ENCODE assay signal across 10 mouse cellular contexts in the genomic region with DNA sequence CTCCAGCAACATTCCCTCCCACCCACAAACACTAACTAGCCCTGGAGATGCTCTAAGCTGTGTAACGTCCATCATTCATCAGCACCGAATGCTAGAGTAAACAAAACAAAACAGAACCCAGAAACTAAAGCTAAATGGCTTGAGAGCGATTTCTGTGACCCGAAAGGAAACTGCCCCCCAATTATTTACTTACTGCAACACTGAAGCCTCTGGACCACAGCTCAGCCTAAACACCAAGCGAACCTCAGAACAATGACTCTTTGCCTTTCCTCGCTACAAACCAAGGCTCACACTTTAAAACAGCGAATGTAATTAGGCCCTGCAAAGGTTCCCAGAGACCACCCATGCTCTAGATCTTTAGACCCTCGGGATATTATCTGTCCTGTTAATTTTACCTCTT. TPM values are rescaled to one million over a fixed set of nuclear protein-coding genes. Genes with fewer than 3 reads are reported as not detected.
DNase-seq lines count a peak whose midpoint lies in the region; ATAC-seq lines count a peak whose summit lies in the region.
"Had no signal": no experiment of that assay in that cellular context is flagged by ENCODE, and none has a peak within 500 bp of the region (broad histone marks: within the 10 kb centered on the region; RNA-seq: fewer than 3 reads in every experiment).

No protein-coding gene starts in this region.

- H3K36me3 ChIP-seq in kidney, embryonic 14.5 days (ENCODE audit: control insufficient read depth, insufficient read depth, low read length), result no peaks in the 10 kb centered on the region
- no peaks in the 10 kb centered on the region for H3K36me3 ChIP-seq in embryonic facial prominence, embryonic 13.5 days
- no peaks in the 10 kb centered on the region for H3K36me3 ChIP-seq in hindbrain, embryonic 15.5 days
- no peaks in the 10 kb centered on the region for H3K36me3 ChIP-seq in midbrain, embryonic 15.5 days (replicated peaks)

- no peaks in the 10 kb centered on the region for H3K27me3 ChIP-seq in kidney, embryonic 14.5 days (ENCODE audit: control insufficient read depth, insufficient read depth, low read length)
- H3K27me3 ChIP-seq in embryonic facial prominence, embryonic 13.5 days, result no peaks in the 10 kb centered on the region
- H3K27me3 ChIP-seq in hindbrain, embryonic 15.5 days, result no peaks in the 10 kb centered on the region
- no peaks in the 10 kb centered on the region for H3K27me3 ChIP-seq in midbrain, embryonic 15.5 days (replicated peaks)

- H3K9me3 ChIP-seq in kidney, embryonic 14.5 days (ENCODE audit: control insufficient read depth, low read length), result no peaks in the 10 kb centered on the region
- no peaks in the 10 kb centered on the region for H3K9me3 ChIP-seq in embryonic facial prominence, embryonic 13.5 days
- no peaks in the 10 kb centered on the region for H3K9me3 ChIP-seq in hindbrain, embryonic 15.5 days
- H3K9me3 ChIP-seq in midbrain, embryonic 15.5 days, result no peaks in the 10 kb centered on the region

- 13% methylated on average over 8 of the region's 8 CpGs for WGBS in kidney, embryonic 14.5 days
- 6% methylated on average over 8 of the region's 8 CpGs for WGBS in embryonic facial prominence, embryonic 13.5 days
- 12% methylated on average over 8 of the region's 8 CpGs for WGBS in hindbrain, embryonic 15.5 days
- WGBS in midbrain, embryonic 15.5 days, result 11% methylated on average over 8 of the region's 8 CpGs

- peak overlapping the region; percentile 58 for H3K4me3 ChIP-seq in kidney, embryonic 14.5 days (ENCODE audit: low read length)
- H3K4me3 ChIP-seq in embryonic facial prominence, embryonic 13.5 days, result peak overlapping the region; percentile 56
- peak overlapping the region; percentile 29; the same call in 1 of the 2 replicates for H3K4me3 ChIP-seq in hindbrain, embryonic 15.5 days
- 0 out of 2 replicates have a peak overlapping the region, but pooled peaks have one; percentile 3 for H3K4me3 ChIP-seq in midbrain, embryonic 15.5 days

- peak overlapping the region; percentile 87 for H3K27ac ChIP-seq in kidney, embryonic 14.5 days (ENCODE audit: low read depth, low read length)
- H3K27ac ChIP-seq in embryonic facial prominence, embryonic 13.5 days, result peak overlapping the region; percentile 89
- no peak overlapping the region for H3K27ac ChIP-seq in hindbrain, embryonic 15.5 days (replicated peaks)
- H3K27ac ChIP-seq in midbrain, embryonic 15.5 days, result no peak overlapping the region

- peak overlapping the region; percentile 44 for H3K4me2 ChIP-seq in kidney, embryonic 14.5 days (replicated peaks; ENCODE audit: low read depth, low read length)
- H3K4me2 ChIP-seq in embryonic facial prominence, embryonic 13.5 days, result peak overlapping the region; percentile 76
- H3K4me2 ChIP-seq in hindbrain, embryonic 15.5 days, result peak overlapping the region; percentile 58
- H3K4me2 ChIP-seq in midbrain, embryonic 15.5 days, result peak overlapping the region; percentile 57; the same call in 1 of the 2 replicates

- peak overlapping the region; percentile 63 for H3K9ac ChIP-seq in kidney, embryonic 14.5 days (ENCODE audit: low read depth, low read length)
- peak overlapping the region; percentile 77 for H3K9ac ChIP-seq in embryonic facial prominence, embryonic 13.5 days
- H3K9ac ChIP-seq in hindbrain, embryonic 15.5 days, result no peak overlapping the region
- H3K9ac ChIP-seq in midbrain, embryonic 15.5 days, result no peak overlapping the region

- peaks cover 30% of the 10 kb centered on the region for H3K4me1 ChIP-seq in kidney, embryonic 14.5 days (ENCODE audit: control insufficient read depth, insufficient read depth, low read length)
- H3K4me1 ChIP-seq in embryonic facial prominence, embryonic 13.5 days, result peaks cover 57% of the 10 kb centered on the region
- peaks cover 16% of the 10 kb centered on the region for H3K4me1 ChIP-seq in hindbrain, embryonic 15.5 days (replicated peaks)
- peaks cover 14% of the 10 kb centered on the region for H3K4me1 ChIP-seq in midbrain, embryonic 15.5 days

- no peak for ATAC-seq in kidney, embryonic 14.5 days (ENCODE audit: low FRiP score, low TSS enrichment)
- no peak for ATAC-seq in embryonic facial prominence, embryonic 13.5 days (ENCODE audit: insufficient number of reproducible peaks, insufficient read depth, low FRiP score, low TSS enrichment, low read depth)
- ATAC-seq in hindbrain, embryonic 15.5 days (ENCODE audit: low FRiP score, low read depth), result no peak
- ATAC-seq in midbrain, embryonic 15.5 days (replicated peaks), result no peak

- DNase-seq in kidney, postnatal 25 days, result no peak
- no peak for DNase-seq in ovary, adult 18-20 months (ENCODE audit: low spot score)
- no peak for DNase-seq in cerebellum, adult 9-10 months
- no peak for DNase-seq in gastrocnemius, adult 8-10 months (ENCODE audit: low spot score in 2 of 2)
- DNase-seq: adrenal gland, adult 8-10 months; lung, adult 18-20 months had no signal

RNA-seq across cellular contexts. Expression of a gene that starts 1.0 kb away (rescaled TPM):
- polyA plus RNA-seq in kidney, embryonic 14.5 days (2014; fragmentation: Nextera tagmentation; extraction: Ambion mirVana), result 24.3 and 42.3 TPM in 2 replicates
- polyA plus RNA-seq in embryonic facial prominence, embryonic 13.5 days (2015; fragmentation: Nextera tagmentation; extraction: Ambion mirVana), result 23.2 and 24.9 TPM in 2 replicates
- 1.8 and 2.9 TPM in 2 replicates for polyA plus RNA-seq in hindbrain, embryonic 15.5 days (2015; fragmentation: Nextera tagmentation; extraction: Ambion mirVana)
- polyA plus RNA-seq in midbrain, embryonic 15.5 days (2015; fragmentation: Nextera tagmentation; extraction: Ambion mirVana), result 1.6 and 1.7 TPM in 2 replicates
- total RNA-seq in gastrocnemius, adult 8-10 months (2022), result under 1 TPM; 0.07 to 0.21 (median 0.16) TPM

Comparison
In these comparisons a context has a peak if more than half of its experiments do, and no peak if none do; other contexts are left out.
1. H3K27ac ChIP-seq: peak in kidney, embryonic 14.5 days (single experiment) and embryonic facial prominence, embryonic 13.5 days (single experiment); none in hindbrain, embryonic 15.5 days (single experiment) and midbrain, embryonic 15.5 days (single experiment).
2. H3K4me3 ChIP-seq: peak in every context shown above with its lines; median percentile 58 in kidney, embryonic 14.5 days; 56 in embryonic facial prominence, embryonic 13.5 days; 29 in hindbrain, embryonic 15.5 days; 3 in midbrain, embryonic 15.5 days.
3. H3K9ac ChIP-seq: peak in kidney, embryonic 14.5 days (single experiment) and embryonic facial prominence, embryonic 13.5 days (single experiment); none in hindbrain, embryonic 15.5 days (single experiment) and midbrain, embryonic 15.5 days (single experiment).
4. Peak in every context shown above with its lines, with median percentiles within 50 percentile points of each other: H3K4me2 ChIP-seq.